ENCODE assay signal across 9 mouse cellular contexts in genomic region chr8:79350094-79350593, GRCm38 (mm10). TPM values are rescaled to one million over a fixed set of nuclear protein-coding genes. Genes with fewer than 3 reads are reported as not detected.
A peak's percentile ranks its signal among the peaks of the same experiment; 100 is the strongest.
DNase-seq lines count a peak whose midpoint lies in the region; ATAC-seq and TF ChIP-seq lines count a peak whose summit lies in the region.
"Had no signal": no experiment of that assay in that cellular context is flagged by ENCODE, and none has a peak within 500 bp of the region (broad histone marks: within the 10 kb centered on the region; RNA-seq: fewer than 3 reads in every experiment).

No protein-coding gene starts in this region.

- H3K27ac ChIP-seq in hindbrain, postnatal 0 days = peak overlapping the region; percentile 72
- H3K27ac ChIP-seq: liver, embryonic 13.5 days had no signal

- peak overlapping the region; percentile 19 for H3K4me2 ChIP-seq in hindbrain, postnatal 0 days (ENCODE audit: low read depth, low read length)
- H3K4me2 ChIP-seq: liver, embryonic 13.5 days had no signal

- peak; percentile 98 for DNase-seq in brain, adult 2 months (ENCODE audit: low read depth, low spot score)
- peak; percentile 91 to 93 for DNase-seq in cerebellum, postnatal 14 days
- peak; percentile 82 for DNase-seq in hindbrain, postnatal 0 days (ENCODE audit: low spot score)
- DNase-seq in left cerebral cortex, postnatal 4 days = peak; percentile 89
- peak; percentile 41 for DNase-seq in ovary, postnatal 14 days (ENCODE audit: low spot score)
- DNase-seq in thymus, adult 18-20 months = no peak
- DNase-seq in thymus, postnatal 14 days = no peak
- DNase-seq: liver, embryonic 13.5 days had no signal

- peaks cover 17% of the 10 kb centered on the region; the same call in 1 of the 2 replicates for H3K36me3 ChIP-seq in hindbrain, postnatal 0 days (ENCODE audit: insufficient read depth, low read length)
- H3K36me3 ChIP-seq: liver, embryonic 13.5 days had no signal

- intact Hi-C loops in left cerebral cortex, postnatal 4 days (cut with DNase I) = loop anchor here (5.0 kb wide), 1 partner anchor 47 kb away; the partner anchor contains the start of gene Smad1

- no peak overlapping the region for H3K9ac ChIP-seq in hindbrain, postnatal 0 days (replicated peaks; ENCODE audit: low read length)
- H3K9ac ChIP-seq: liver, embryonic 13.5 days had no signal

- no peaks in the 10 kb centered on the region for H3K27me3 ChIP-seq in hindbrain, postnatal 0 days (ENCODE audit: insufficient read depth, low read length)
- H3K27me3 ChIP-seq: liver, embryonic 13.5 days had no signal

- peak; percentile 40; the same call in 1 of the 2 replicates for TF ChIP-seq CTCF in hindbrain, postnatal 0 days (IDR thresholded peaks at IDR 0.05; ENCODE audit: low read depth)

- no peak overlapping the region for H3K4me3 ChIP-seq in hindbrain, postnatal 0 days (ENCODE audit: low read length)
- H3K4me3 ChIP-seq: liver, embryonic 13.5 days had no signal

- whole genome bisulfite sequencing in hindbrain, postnatal 0 days = 25% methylated on average over 6 of the region's 6 CpGs

- no peaks in the 10 kb centered on the region for H3K9me3 ChIP-seq in hindbrain, postnatal 0 days (ENCODE audit: low read length)
- H3K9me3 ChIP-seq: liver, embryonic 13.5 days had no signal

- peaks cover 8% of the 10 kb centered on the region for H3K4me1 ChIP-seq in hindbrain, postnatal 0 days (ENCODE audit: insufficient read depth, low read length)
- H3K4me1 ChIP-seq: liver, embryonic 13.5 days had no signal

- ATAC-seq in granulocyte monocyte progenitor cell, adult 5-6 weeks (replicated peaks; ENCODE audit: poor library complexity, severe bottlenecking) = 0 out of 2 replicates have a peak, but pooled peaks have one; percentile 7
- ATAC-seq in hindbrain, postnatal 0 days = peak; percentile 84

RNA-seq across cellular contexts. Expression of gene Smad1, which starts 49.2 kb away (rescaled TPM):
- total RNA-seq in granulocyte monocyte progenitor cell, adult 5-6 weeks (2014; fragmentation: Nextera tagmentation) = 13.7 and 18.2 TPM in 2 replicates
- 16.4 and 17.3 TPM in 2 replicates for total RNA-seq in granulocyte monocyte progenitor cell, adult 5-6 weeks (2017)
- total RNA-seq in hindbrain, postnatal 0 days (2014; rRNA removed) = 69.8 and 77.2 TPM in 2 replicates
- polyA plus RNA-seq in hindbrain, postnatal 0 days (2015; fragmentation: Nextera tagmentation; extraction: Ambion mirVana) = 49.1 and 50.1 TPM in 2 replicates
- 10 to 100 TPM; 56.5 to 60.8 TPM for total RNA-seq in left cerebral cortex, postnatal 4 days (2021)

RNA-seq across cellular contexts. Expression of gene Mmaa, which starts 55.4 kb away (rescaled TPM):
- total RNA-seq in granulocyte monocyte progenitor cell, adult 5-6 weeks (2014; fragmentation: Nextera tagmentation) = 2.0 and 2.5 TPM in 2 replicates
- 3.6 and 7.0 TPM in 2 replicates for total RNA-seq in granulocyte monocyte progenitor cell, adult 5-6 weeks (2017)
- total RNA-seq in hindbrain, postnatal 0 days (2014; rRNA removed) = 6.8 and 7.9 TPM in 2 replicates
- 11.5 and 12.9 TPM in 2 replicates for polyA plus RNA-seq in hindbrain, postnatal 0 days (2015; fragmentation: Nextera tagmentation; extraction: Ambion mirVana)
- 10 to 100 TPM; 21.0 to 23.6 TPM for total RNA-seq in left cerebral cortex, postnatal 4 days (2021)

Comparison
In these comparisons a context has a peak if more than half of its experiments do, and no peak if none do; other contexts are left out.
1. DNase-seq: peak in brain, adult 2 months (single experiment), cerebellum, postnatal 14 days (2 of 2), hindbrain, postnatal 0 days (single experiment), left cerebral cortex, postnatal 4 days (single experiment) and ovary, postnatal 14 days (single experiment); none in thymus, adult 18-20 months (0 of 2) and thymus, postnatal 14 days (single experiment).